Mouse (Mus musculus) c-Kit-negative CD71-positive TER-119-positive erythroid progenitor cells, embryonic 14.5 days (primary cell): ENCODE measurements around the gene Kif27.
"Not testable (repeated sequence)": the region's sequence is repeated elsewhere in the genome, so short reads cannot be mapped to it uniquely, and the experiment has no call there.

Experiments used
- DNase-seq: peaks from one replicate; pipeline ENCODE4 v3.0.0-alpha.2; 2013; ENCODE audit warnings: low read depth, low spot score

Gene Kif27

GRCm38 (mm10) chr13:58358629-58359303 is at the start of gene Kif27:
Gene Kif27 (minus strand): TSS chr13:58359122.
- peak; percentile 87 for DNase-seq

GRCm38 (mm10) chr13:58403243-58403642 is 44.3 kb upstream of the Kif27 start, which contains the start of gene Hnrnpk:
Gene Hnrnpk (minus strand): TSS chr13:58403343.
- DNase-seq = not testable (repeated sequence)

- peak; percentile 21 for DNase-seq
Measured at GRCm38 (mm10) chr13:58402744-58403110, 43.8 kb upstream of the Kif27 start.

GRCm38 (mm10) chr13:58402003-58402743 is 43.3 kb upstream of the Kif27 start, which contains the start of gene Rmi1:
Gene Rmi1 (plus strand): TSS chr13:58402248.
- DNase-seq = peak; percentile 95

GRCm38 (mm10) chr13:58401135-58402002 is 42.4 kb upstream of the Kif27 start:
- DNase-seq = peak; percentile 38

GRCm38 (mm10) chr13:58400576-58400975 is 41.7 kb upstream of the Kif27 start:
- DNase-seq = no peak

- no peak for DNase-seq
Measured at GRCm38 (mm10) chr13:58397651-58398050, 38.7 kb upstream of the Kif27 start.

- DNase-seq = not testable (repeated sequence)
Measured at GRCm38 (mm10) chr13:58394392-58394791, 35.5 kb upstream of the Kif27 start.

- no peak for DNase-seq
Measured at GRCm38 (mm10) chr13:58389324-58389951, 30.5 kb upstream of the Kif27 start.

GRCm38 (mm10) chr13:58388379-58388778 is 29.5 kb upstream of the Kif27 start:
- DNase-seq = no peak

- DNase-seq = peak; percentile 48
Measured at GRCm38 (mm10) chr13:58387948-58388347, 29.0 kb upstream of the Kif27 start.

GRCm38 (mm10) chr13:58385547-58385920 is 26.6 kb upstream of the Kif27 start:
- no peak for DNase-seq

GRCm38 (mm10) chr13:58384779-58385546 is 26.0 kb upstream of the Kif27 start, which contains the start of gene 2210016F16Rik:
Gene 2210016F16Rik (minus strand): TSS chr13:58385225.
- peak; percentile 27 for DNase-seq

- DNase-seq = no peak
Measured at GRCm38 (mm10) chr13:58384371-58384770, 25.4 kb upstream of the Kif27 start.

- no peak for DNase-seq
Measured at GRCm38 (mm10) chr13:58373153-58373470, 14.2 kb upstream of the Kif27 start.

GRCm38 (mm10) chr13:58372278-58373152 is 13.6 kb upstream of the Kif27 start:
- DNase-seq = no peak

- DNase-seq = no peak
Measured at GRCm38 (mm10) chr13:58368835-58369234, 9.9 kb upstream of the Kif27 start.

- no peak for DNase-seq
Measured at GRCm38 (mm10) chr13:58367641-58368040, 8.7 kb upstream of the Kif27 start.

- no peak for DNase-seq
Measured at GRCm38 (mm10) chr13:58366373-58366772, 7.5 kb upstream of the Kif27 start.

- not testable (repeated sequence) for DNase-seq
Measured at GRCm38 (mm10) chr13:58365179-58365578, 6.3 kb upstream of the Kif27 start.
